Mouse (Mus musculus): ENCODE measurements around the gene Matn4. TPM values are rescaled to one million over a fixed set of nuclear protein-coding genes. Genes with fewer than 3 reads are reported as not detected.
A peak's percentile ranks its signal among the peaks of the same experiment; 100 is the strongest.

Gene Matn4
- 108 and 113 TPM in 2 replicates for polyA plus RNA-seq (2015; fragmentation: Nextera tagmentation; extraction: Ambion mirVana)

DNA sequence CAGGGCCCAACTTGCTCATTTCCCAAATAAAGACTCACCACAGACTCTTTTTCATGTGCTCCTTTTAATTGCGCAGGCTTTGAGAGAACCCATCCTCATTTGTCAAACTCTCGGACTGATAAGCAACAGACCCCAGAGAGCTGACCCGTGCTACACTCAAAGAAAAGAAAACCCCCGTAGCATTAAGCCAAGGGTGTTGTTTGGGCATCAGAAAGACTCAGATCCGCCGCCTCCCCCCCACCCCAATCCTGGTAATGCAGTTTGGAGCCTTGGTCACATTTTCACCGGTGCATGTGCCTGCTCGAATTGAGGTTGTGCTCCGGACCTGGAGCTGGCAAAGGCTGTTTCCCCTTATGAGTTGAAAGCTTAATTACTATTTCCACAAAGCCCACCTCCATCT lies at the start of gene Matn4:
Gene Matn4 (minus strand): TSS at position 101 of the 400 bp plus-strand sequence.
- peak within 1 kb of the TSS; percentile 77 for H3K4me2 ChIP-seq
- no peaks in the 10 kb centered on the region for H3K36me3 ChIP-seq
- WGBS, result 6% methylated on average over 9 of the region's 9 CpGs
- no peaks in the 10 kb centered on the region for H3K9me3 ChIP-seq
- peak within 1 kb of the TSS; percentile 44 for H3K4me3 ChIP-seq
- peak within 1 kb of the TSS; percentile 28 for H3K9ac ChIP-seq
- H3K4me1 ChIP-seq, result peaks cover 55% of the 10 kb centered on the region
- no peak for ATAC-seq (ENCODE audit: insufficient number of reproducible peaks, low FRiP score, low TSS enrichment, low read depth)
- peak within 1 kb of the TSS; percentile 87 for H3K27ac ChIP-seq
- H3K27me3 ChIP-seq, result peaks cover 96% of the 10 kb centered on the region

DNA sequence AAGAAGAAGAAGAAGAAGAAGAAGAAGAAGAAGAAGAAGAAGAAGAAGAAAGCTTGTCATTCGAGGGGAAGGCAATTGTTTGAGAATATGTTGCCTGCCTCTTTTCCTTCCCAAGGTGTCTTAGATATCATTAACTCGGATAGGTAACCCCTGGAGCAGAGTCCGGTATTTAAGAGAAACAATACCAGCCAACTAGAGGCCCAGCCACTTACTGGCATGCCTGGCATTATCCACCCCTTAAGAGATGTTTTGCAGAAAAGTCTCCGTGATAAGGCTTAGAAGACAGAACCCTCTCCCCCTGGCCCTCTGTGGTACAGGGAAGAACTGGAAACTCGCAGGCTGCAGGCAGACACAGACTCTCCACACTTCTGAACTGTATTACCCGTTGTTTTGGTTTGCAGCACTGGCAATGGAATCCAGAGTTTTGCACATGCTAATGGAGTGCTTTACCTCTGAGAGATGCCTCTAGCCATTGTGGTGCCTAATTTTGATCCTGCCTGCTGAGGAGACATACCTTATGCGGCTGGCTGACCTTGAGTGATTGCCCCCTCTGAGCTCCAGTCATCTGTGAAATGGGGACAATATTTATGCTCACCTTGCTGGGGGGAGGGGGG lies 49.0 kb upstream of the Matn4 start:
- Histone ChIP-seq H3K4me3 (no peak overlapping the region), H3K9me3 (no peaks in the 10 kb centered on the region), H3K9ac (no peak overlapping the region), H3K27me3 (no peaks in the 10 kb centered on the region), H3K36me3 (no peaks in the 10 kb centered on the region), H3K4me1 (peaks cover 40% of the 10 kb centered on the region), H3K4me2 (no peak overlapping the region), H3K27ac (no peak overlapping the region)
- no peak for ATAC-seq (ENCODE audit: insufficient number of reproducible peaks, low FRiP score, low TSS enrichment, low read depth)
- 69% methylated on average over 7 of the region's 7 CpGs for WGBS

DNA sequence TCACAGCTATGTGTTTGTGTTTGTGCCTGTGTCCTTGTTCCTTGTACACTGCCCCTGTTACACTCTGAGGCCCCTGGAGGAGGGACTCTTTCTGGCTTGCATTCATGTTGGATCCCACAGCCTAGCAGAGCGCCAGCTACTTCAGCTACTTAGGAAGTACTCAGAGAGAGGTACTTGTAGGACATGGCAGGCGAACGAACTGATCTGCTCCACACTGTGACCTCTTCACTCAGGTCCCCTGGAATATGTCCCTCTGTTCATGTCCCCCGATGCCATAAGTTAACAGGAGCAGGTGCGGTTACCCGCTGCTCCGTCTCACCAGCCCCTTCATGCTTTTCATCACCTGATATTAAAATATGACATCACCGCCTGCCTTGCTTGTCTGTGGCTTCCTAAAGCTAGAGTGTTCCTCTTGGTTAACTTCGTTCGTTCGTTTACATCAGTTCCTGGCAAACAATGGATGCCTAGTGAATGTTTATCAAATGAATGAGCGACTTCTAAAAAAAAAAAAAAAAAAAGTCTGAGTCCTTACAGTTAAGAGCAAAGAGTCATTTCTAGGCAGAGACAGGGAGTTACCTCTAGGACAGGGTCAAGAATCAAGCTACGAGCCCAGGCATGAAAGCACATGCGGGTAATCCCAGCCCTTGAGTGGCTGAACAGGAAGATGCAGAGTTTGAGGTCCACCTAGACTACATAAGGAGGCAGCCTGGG lies 48.2 kb upstream of the Matn4 start:
- Histone ChIP-seq H3K27ac (no peak overlapping the region), H3K4me2 (no peak overlapping the region), H3K4me3 (no peak overlapping the region), H3K9ac (no peak overlapping the region), H3K27me3 (no peaks in the 10 kb centered on the region), H3K36me3 (no peaks in the 10 kb centered on the region), H3K4me1 (peaks cover 40% of the 10 kb centered on the region), H3K9me3 (no peaks in the 10 kb centered on the region)
- no peak for ATAC-seq (ENCODE audit: insufficient number of reproducible peaks, low FRiP score, low TSS enrichment, low read depth)
- WGBS, result 77% methylated on average over 14 of the region's 14 CpGs

DNA sequence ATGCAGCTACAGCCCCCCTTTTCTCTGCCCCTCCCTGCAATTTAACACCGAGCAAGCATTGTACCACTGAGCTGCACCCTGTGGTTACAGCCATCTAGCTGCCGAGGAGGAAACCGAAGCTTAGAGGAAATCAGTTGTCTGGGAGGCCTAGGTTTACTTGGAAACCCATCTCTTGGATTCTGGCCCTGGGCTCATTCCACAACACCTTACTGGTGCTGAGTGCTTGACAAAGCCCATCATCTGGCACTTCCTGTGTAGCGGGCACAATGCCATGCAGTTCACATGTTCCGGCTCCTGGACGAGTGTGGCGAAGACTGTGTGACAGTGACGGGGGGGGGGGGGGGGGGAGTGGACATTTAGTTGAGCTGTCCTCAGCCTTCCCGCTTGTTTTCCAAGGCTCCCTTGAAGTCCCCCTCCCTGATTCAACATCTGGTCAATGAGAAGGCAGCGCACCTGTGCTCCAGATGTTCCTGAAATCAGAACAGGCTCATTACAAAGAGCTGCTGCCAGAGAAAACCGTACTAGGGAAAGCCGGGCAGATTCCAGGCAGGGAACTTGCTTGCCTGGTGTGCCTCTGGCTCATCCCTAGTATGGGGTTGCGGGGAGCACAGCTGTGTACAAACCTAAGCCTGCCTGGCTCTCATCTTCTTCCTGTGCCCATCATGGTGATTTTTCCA lies 47.2 kb upstream of the Matn4 start:
- H3K4me2 ChIP-seq, result no peak overlapping the region
- H3K9me3 ChIP-seq, result no peaks in the 10 kb centered on the region
- 0 out of 2 replicates have a peak, but pooled peaks have one; percentile 32 for ATAC-seq (ENCODE audit: insufficient number of reproducible peaks, low FRiP score, low TSS enrichment, low read depth)
- H3K4me3 ChIP-seq, result no peak overlapping the region
- H3K4me1 ChIP-seq, result peaks cover 40% of the 10 kb centered on the region
- no peaks in the 10 kb centered on the region for H3K36me3 ChIP-seq
- 20% methylated on average over 13 of the region's 13 CpGs for WGBS
- peak overlapping the region; percentile 47 for H3K27ac ChIP-seq
- no peaks in the 10 kb centered on the region for H3K27me3 ChIP-seq
- H3K9ac ChIP-seq, result no peak overlapping the region

DNA sequence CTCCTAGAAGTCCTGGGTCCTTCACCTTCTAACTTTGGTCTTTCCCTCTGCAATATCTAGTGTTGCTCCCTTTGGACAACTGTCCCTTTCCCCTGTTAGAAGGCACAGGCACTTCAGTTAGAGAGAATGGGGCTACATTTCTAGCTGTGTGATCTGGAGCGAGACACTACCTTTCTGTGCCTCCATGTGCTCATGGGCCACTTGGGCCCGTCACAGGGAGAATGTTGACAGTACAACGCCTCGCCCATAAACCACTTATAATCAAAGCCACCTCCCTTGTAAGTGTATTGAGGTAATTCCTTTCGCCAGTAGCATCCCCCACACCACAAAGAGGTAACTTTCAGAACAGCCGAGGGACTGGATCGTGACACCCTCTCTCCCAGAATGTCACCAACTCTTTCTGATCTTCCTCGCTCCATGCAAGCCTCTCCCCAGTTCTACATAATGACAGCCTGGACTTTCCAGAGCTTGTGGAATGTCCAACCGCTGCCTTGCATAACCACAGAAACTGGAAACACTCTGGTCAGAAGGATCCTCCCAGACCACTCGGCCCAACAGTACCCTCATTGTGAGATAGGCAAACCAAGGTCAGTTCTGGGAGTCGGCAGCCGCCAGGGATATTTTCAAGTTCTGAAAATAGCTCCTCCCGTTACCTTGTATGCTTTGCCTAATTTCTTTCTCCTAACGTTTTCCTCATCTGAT lies 44.5 kb upstream of the Matn4 start:
- H3K4me2 ChIP-seq, result no peak overlapping the region
- no peaks in the 10 kb centered on the region for H3K36me3 ChIP-seq
- H3K27ac ChIP-seq, result 0 out of 2 replicates have a peak overlapping the region, but pooled peaks have one; percentile 12
- peaks cover 17% of the 10 kb centered on the region for H3K4me1 ChIP-seq
- H3K9me3 ChIP-seq, result no peaks in the 10 kb centered on the region
- 75% methylated on average over 14 of the region's 14 CpGs for WGBS
- H3K9ac ChIP-seq, result no peak overlapping the region
- no peak overlapping the region for H3K4me3 ChIP-seq
- no peak for ATAC-seq (ENCODE audit: insufficient number of reproducible peaks, low FRiP score, low TSS enrichment, low read depth)
- no peaks in the 10 kb centered on the region for H3K27me3 ChIP-seq

DNA sequence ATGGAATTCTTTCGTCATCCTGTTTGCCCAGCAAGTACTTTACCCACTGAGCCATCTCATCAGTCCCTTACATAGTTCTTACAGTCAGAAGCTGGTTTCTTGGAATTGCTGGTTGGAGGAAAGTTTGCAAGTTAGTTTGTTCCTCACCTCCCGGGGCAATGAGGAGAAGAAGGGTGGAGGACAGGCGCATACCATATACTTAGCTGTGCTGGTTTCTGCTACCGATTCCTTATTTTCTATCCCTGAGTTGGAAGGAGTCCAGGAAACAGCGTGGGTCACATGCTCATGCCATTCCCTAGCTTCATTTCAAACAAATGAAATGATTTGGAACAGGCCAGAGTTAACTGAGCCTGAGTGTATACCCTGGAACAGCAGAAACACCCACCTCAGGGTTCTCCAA lies 44.0 kb upstream of the Matn4 start:
- no peaks in the 10 kb centered on the region for H3K27me3 ChIP-seq
- 48% methylated on average over 5 of the region's 5 CpGs for WGBS
- no peak overlapping the region for H3K4me2 ChIP-seq
- H3K9ac ChIP-seq, result no peak overlapping the region
- H3K9me3 ChIP-seq, result no peaks in the 10 kb centered on the region
- no peak for ATAC-seq (ENCODE audit: insufficient number of reproducible peaks, low FRiP score, low TSS enrichment, low read depth)
- 0 out of 2 replicates have a peak overlapping the region, but pooled peaks have one; percentile 12 for H3K27ac ChIP-seq
- no peak overlapping the region for H3K4me3 ChIP-seq
- H3K36me3 ChIP-seq, result no peaks in the 10 kb centered on the region
- peaks cover 18% of the 10 kb centered on the region for H3K4me1 ChIP-seq

DNA sequence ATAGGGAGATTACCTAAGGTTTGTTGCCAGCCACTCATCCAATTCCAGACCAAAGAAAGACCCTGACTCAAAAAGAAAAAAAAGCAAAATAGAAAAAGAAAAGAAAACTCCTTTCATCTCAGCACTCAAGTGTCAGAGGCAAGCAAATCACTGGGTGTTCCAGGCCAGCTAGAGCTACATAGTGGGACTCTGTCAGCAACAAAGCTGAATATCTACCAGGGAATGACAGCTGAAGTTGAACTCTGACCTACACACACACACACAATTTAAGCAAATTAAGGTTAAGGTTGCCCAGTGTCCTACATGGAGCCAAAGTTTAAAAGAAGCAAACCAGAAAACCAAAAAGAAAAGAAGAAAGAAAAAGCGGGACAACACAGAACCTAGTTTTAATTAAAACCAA lies 43.2 kb upstream of the Matn4 start:
- H3K27me3 ChIP-seq, result no peaks in the 10 kb centered on the region
- no peak overlapping the region for H3K9ac ChIP-seq
- H3K36me3 ChIP-seq, result no peaks in the 10 kb centered on the region
- H3K27ac ChIP-seq, result no peak overlapping the region
- no peak overlapping the region for H3K4me3 ChIP-seq
- ATAC-seq (ENCODE audit: insufficient number of reproducible peaks, low FRiP score, low TSS enrichment, low read depth), result no peak
- peaks cover 24% of the 10 kb centered on the region for H3K4me1 ChIP-seq
- no peak overlapping the region for H3K4me2 ChIP-seq
- no peaks in the 10 kb centered on the region for H3K9me3 ChIP-seq
- WGBS, result 76% methylated on average over 1 of the region's 1 CpGs

DNA sequence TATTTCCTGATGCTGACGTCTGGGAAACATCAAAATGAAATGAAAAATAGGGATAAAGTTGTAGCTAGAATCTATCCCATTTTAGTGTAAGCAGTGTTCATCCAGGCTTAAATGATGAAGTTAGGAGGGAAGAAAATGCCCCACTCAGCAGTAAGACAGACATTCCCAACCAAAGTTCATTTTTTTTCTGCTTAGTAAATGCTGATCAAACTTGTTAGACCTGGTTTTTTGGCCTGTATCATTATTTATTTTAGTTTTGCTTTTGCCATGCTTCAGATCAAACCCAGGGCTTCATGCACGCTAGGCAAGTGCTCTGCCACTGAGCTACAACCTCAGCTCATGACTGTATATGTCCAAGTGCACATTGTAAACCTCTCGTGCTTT lies 41.1 kb upstream of the Matn4 start:
- Histone ChIP-seq H3K27me3 (no peaks in the 10 kb centered on the region), H3K27ac (no peak overlapping the region), H3K4me1 (peaks cover 20% of the 10 kb centered on the region), H3K36me3 (no peaks in the 10 kb centered on the region), H3K4me2 (no peak overlapping the region), H3K9me3 (no peaks in the 10 kb centered on the region), H3K9ac (no peak overlapping the region), H3K4me3 (no peak overlapping the region)
- 73% methylated on average over 3 of the region's 3 CpGs for WGBS
- no peak for ATAC-seq (ENCODE audit: insufficient number of reproducible peaks, low FRiP score, low TSS enrichment, low read depth)

DNA sequence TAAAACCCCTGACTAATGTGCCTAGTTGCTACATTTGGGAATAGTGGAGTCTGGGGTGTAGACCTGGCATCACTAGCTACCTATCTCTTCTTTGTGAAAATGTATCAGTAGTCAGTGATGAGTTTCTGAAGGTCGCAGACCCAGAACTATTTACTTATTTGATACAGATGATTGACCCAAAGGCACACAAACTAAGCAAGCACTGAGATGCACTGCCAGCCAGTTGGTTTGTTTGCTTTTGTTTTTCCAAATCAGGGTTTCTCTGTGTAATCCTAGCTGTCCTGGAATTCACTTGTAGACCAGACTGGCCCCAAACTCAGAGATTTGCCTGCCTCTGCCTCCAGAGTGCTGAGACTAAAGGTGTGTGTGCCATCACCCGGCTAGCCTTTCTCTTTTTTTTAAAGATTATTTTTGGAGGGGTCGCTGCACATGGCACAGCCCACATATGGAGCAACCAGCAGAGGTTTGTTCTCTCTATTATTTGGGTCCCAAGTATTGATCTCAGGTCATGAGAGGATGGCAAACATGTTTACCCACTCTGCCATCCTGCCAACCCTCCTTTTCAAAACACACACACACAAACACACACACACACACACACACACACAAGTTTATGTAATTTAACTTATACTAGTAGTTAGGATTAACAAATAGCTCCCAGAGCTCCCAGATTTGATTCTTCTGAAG lies 40.6 kb upstream of the Matn4 start:
- H3K4me3 ChIP-seq, result no peak overlapping the region
- no peak overlapping the region for H3K9ac ChIP-seq
- no peaks in the 10 kb centered on the region for H3K27me3 ChIP-seq
- H3K27ac ChIP-seq, result no peak overlapping the region
- 80% methylated on average over 3 of the region's 3 CpGs for WGBS
- no peak overlapping the region for H3K4me2 ChIP-seq
- H3K9me3 ChIP-seq, result no peaks in the 10 kb centered on the region
- no peaks in the 10 kb centered on the region for H3K36me3 ChIP-seq
- no peak for ATAC-seq (ENCODE audit: insufficient number of reproducible peaks, low FRiP score, low TSS enrichment, low read depth)
- peaks cover 25% of the 10 kb centered on the region for H3K4me1 ChIP-seq

DNA sequence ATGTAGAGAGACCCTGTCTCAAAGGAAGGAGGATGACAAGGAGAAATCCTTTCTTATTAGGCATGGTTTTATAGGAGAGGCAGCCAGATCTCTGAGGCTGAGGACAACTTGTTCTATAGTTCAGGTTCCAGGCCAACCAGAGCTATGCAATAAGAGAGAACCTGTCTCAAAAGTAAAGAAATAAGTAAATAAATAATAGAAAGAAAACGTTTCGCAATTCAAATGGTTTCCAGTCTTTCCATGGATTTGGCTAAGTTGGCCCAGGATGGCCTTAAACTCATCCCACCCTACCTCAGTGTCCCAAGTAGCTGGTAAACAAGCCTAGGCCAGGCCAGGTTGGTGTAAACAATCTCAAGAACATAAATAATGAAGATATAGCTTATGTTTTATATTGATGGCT lies 39.7 kb upstream of the Matn4 start:
- Histone ChIP-seq H3K36me3 (no peaks in the 10 kb centered on the region), H3K4me2 (no peak overlapping the region), H3K4me3 (no peak overlapping the region), H3K4me1 (peaks cover 34% of the 10 kb centered on the region), H3K27me3 (no peaks in the 10 kb centered on the region), H3K9me3 (no peaks in the 10 kb centered on the region), H3K9ac (no peak overlapping the region), H3K27ac (no peak overlapping the region)
- no peak for ATAC-seq (ENCODE audit: insufficient number of reproducible peaks, low FRiP score, low TSS enrichment, low read depth)
- WGBS, result 76% methylated on average over 2 of the region's 2 CpGs

DNA sequence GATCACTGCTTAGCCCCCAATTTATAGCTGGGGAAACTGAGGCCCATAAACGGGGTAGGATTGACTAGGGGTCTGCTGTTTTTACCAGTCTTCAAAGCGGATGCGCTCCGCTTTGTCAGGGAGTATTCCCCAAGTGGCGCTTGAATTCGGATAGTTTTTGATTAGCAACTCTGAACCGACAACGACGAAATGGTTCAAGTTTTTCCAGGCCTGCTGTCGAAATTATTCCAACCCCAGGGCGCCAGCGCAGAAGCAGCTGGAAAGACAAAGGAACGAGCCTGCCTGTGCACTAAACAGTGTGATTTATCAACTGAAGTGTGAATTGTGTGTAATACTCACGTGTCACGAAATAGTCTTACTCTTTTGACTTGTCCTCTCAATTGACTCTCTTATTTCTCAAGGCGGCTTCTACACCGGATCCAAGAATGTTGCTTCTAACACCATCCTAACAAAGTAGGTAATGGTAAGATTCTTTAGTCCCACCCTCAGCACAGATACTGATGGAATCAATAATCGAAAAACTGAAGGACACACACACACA lies 38.6 kb upstream of the Matn4 start, which contains the start of gene Sdc4:
Gene Sdc4 (minus strand): TSS at position 428 of the 541 bp plus-strand sequence.
- no peaks in the 10 kb centered on the region for H3K9me3 ChIP-seq
- H3K27me3 ChIP-seq, result no peaks in the 10 kb centered on the region
- peak within 1 kb of the TSS; percentile 69 for H3K4me3 ChIP-seq
- peak within 1 kb of the TSS; percentile 90 for H3K27ac ChIP-seq
- WGBS, result 9% methylated on average over 18 of the region's 18 CpGs
- no peak for ATAC-seq (ENCODE audit: insufficient number of reproducible peaks, low FRiP score, low TSS enrichment, low read depth)
- H3K9ac ChIP-seq, result peak within 1 kb of the TSS; percentile 76
- peaks cover 46% of the 10 kb centered on the region for H3K4me1 ChIP-seq
- H3K4me2 ChIP-seq, result peak within 1 kb of the TSS; percentile 88
- H3K36me3 ChIP-seq, result no peaks in the 10 kb centered on the region
